Mouse (Mus musculus) small intestine, adult 2 months (tissue): ENCODE data around the gene F2. TPM values are rescaled to one million over a fixed set of nuclear protein-coding genes. Genes with fewer than 3 reads are reported as not detected.

Source experiments
- H3K27ac ChIP-seq: fragments of 200-500 bp; 2 replicates; pipeline ENCODE4 v1.5.1; 2012; ENCODE audit warnings: low read depth, low read length, control low read depth, inconsistent platforms; ENCODE audit not compliant: insufficient read depth
- H3K27me3 ChIP-seq: fragments of 200-500 bp; 2 replicates; pipeline ENCODE4 v1.6.1; 2012; ENCODE audit warnings: mild to moderate bottlenecking, moderate library complexity, low read length, inconsistent platforms; ENCODE audit not compliant: control insufficient read depth, insufficient read depth
- H3K36me3 ChIP-seq: fragments of 200-500 bp; 2 replicates; pipeline ENCODE4 v1.6.1; 2012; ENCODE audit warnings: mild to moderate bottlenecking, low read length, control low read depth, inconsistent platforms; ENCODE audit not compliant: control insufficient read depth, insufficient read depth
- H3K4me1 ChIP-seq: fragments of 200-500 bp; 2 replicates; pipeline ENCODE4 v1.6.1; 2012; ENCODE audit warnings: low read length, inconsistent platforms, mixed read lengths; ENCODE audit not compliant: control insufficient read depth, insufficient read depth, insufficient read length
- H3K4me3 ChIP-seq: fragments of 200-500 bp; 2 replicates; pipeline ENCODE4 v1.5.1; 2012; ENCODE audit warnings: low read depth, mild to moderate bottlenecking, control low read depth, inconsistent platforms, low read length, moderate library complexity
- CTCF ChIP-seq: fragments of 200-500 bp; IDR thresholded peaks from 2 replicates; pipeline ENCODE4 v1.5.1; 2012; ENCODE audit warnings: low read depth, mild to moderate bottlenecking, control low read depth, inconsistent platforms, low read length, moderate library complexity, mixed read lengths; ENCODE audit not compliant: insufficient replicate concordance, insufficient read length; ENCODE audit errors: extremely low read depth
- POLR2A ChIP-seq: fragments of 200-500 bp; IDR thresholded peaks from 2 replicates; pipeline ENCODE4 v1.6.1; 2012; ENCODE audit warnings: low read depth, mild to moderate bottlenecking, control low read depth, inconsistent platforms, low read length, moderate library complexity
- WGBS: fragments of 180-500 bp; shearing (Covaris S2); methylation state at CpG from one replicate; pipeline ENCODE4 v1.1.7; 2018; 5-methylcytosine and 5-hydroxymethylcytosine counted together
- polyA plus RNA-seq: library from polyadenylated mRNA; depleted of rRNA; stranded (reverse); fragments of >200 nt; gene quantifications from 2 replicates; pipeline ENCODE4 v1.2.3, GENCODE M21; 2012

Gene F2
- polyA plus RNA-seq, 1 experiment: 0.20 TPM

- no peaks in the 10 kb centered on the region for H3K27me3 ChIP-seq
- peaks cover 10% of the 10 kb centered on the region; the same call in 1 of the 2 replicates for H3K4me1 ChIP-seq
- peaks cover 68% of the 10 kb centered on the region for H3K36me3 ChIP-seq
- no peak overlapping the region for H3K4me3 ChIP-seq
- peak overlapping the region; percentile 31; the same call in 1 of the 2 replicates for H3K27ac ChIP-seq
- 48% methylated on average over 6 of the region's 6 CpGs for WGBS
- no peak for TF ChIP-seq CTCF
- TF ChIP-seq POLR2A: no peak
Observed at GRCm38 (mm10) chr2:91670038-91670437, 33.8 kb upstream of the F2 start.

GRCm38 (mm10) chr2:91669326-91669725 is 33.1 kb upstream of the F2 start:
- Histone ChIP-seq H3K27me3 (no peaks in the 10 kb centered on the region), H3K4me1 (peaks cover 10% of the 10 kb centered on the region; the same call in 1 of the 2 replicates), H3K27ac (no peak overlapping the region), H3K4me3 (no peak overlapping the region), H3K36me3 (peaks cover 71% of the 10 kb centered on the region)
- TF ChIP-seq CTCF (no peak), POLR2A (no peak)
- 94% methylated on average over 8 of the region's 8 CpGs for WGBS

GRCm38 (mm10) chr2:91667747-91668146 is 31.5 kb upstream of the F2 start:
- H3K27me3 ChIP-seq: no peaks in the 10 kb centered on the region
- no peak for TF ChIP-seq CTCF
- TF ChIP-seq POLR2A: no peak
- WGBS: 61% methylated on average over 2 of the region's 2 CpGs
- peaks cover 10% of the 10 kb centered on the region; the same call in 1 of the 2 replicates for H3K4me1 ChIP-seq
- no peak overlapping the region for H3K4me3 ChIP-seq
- H3K36me3 ChIP-seq: peaks cover 75% of the 10 kb centered on the region
- H3K27ac ChIP-seq: peak overlapping the region; percentile 68; the same call in 1 of the 2 replicates

GRCm38 (mm10) chr2:91666386-91666910 is 30.2 kb upstream of the F2 start:
- no peak for TF ChIP-seq CTCF
- no peak for TF ChIP-seq POLR2A
- H3K27ac ChIP-seq: peak overlapping the region; percentile 50; the same call in 1 of the 2 replicates
- peaks cover 13% of the 10 kb centered on the region for H3K4me1 ChIP-seq
- peaks cover 77% of the 10 kb centered on the region for H3K36me3 ChIP-seq
- 80% methylated on average over 6 of the region's 6 CpGs for WGBS
- H3K4me3 ChIP-seq: no peak overlapping the region
- H3K27me3 ChIP-seq: no peaks in the 10 kb centered on the region

- peaks cover 68% of the 10 kb centered on the region for H3K36me3 ChIP-seq
- H3K4me1 ChIP-seq: peaks cover 13% of the 10 kb centered on the region
- H3K27me3 ChIP-seq: no peaks in the 10 kb centered on the region
- TF ChIP-seq CTCF (no peak), POLR2A (no peak)
- H3K27ac ChIP-seq: no peak overlapping the region
- H3K4me3 ChIP-seq: no peak overlapping the region
Observed at GRCm38 (mm10) chr2:91664780-91665179, 28.6 kb upstream of the F2 start.

- no peak for TF ChIP-seq POLR2A
- no peak for TF ChIP-seq CTCF
- 75% methylated on average over 6 of the region's 6 CpGs for WGBS
- Histone ChIP-seq H3K27me3 (no peaks in the 10 kb centered on the region), H3K4me1 (peaks cover 13% of the 10 kb centered on the region), H3K36me3 (peaks cover 77% of the 10 kb centered on the region), H3K27ac (peak overlapping the region; percentile 54), H3K4me3 (no peak overlapping the region)
Observed at GRCm38 (mm10) chr2:91660981-91661380, 24.8 kb upstream of the F2 start.

- Histone ChIP-seq H3K4me3 (no peak overlapping the region), H3K27ac (no peak overlapping the region), H3K4me1 (peaks cover 25% of the 10 kb centered on the region), H3K27me3 (no peaks in the 10 kb centered on the region), H3K36me3 (peaks cover 73% of the 10 kb centered on the region)
- no peak for TF ChIP-seq POLR2A
- 95% methylated on average over 8 of the region's 8 CpGs for WGBS
Observed at GRCm38 (mm10) chr2:91659657-91660056, 23.4 kb upstream of the F2 start.

- WGBS: 26% methylated on average over 8 of the region's 8 CpGs
- Histone ChIP-seq H3K27me3 (no peaks in the 10 kb centered on the region), H3K36me3 (peaks cover 68% of the 10 kb centered on the region), H3K4me1 (peaks cover 28% of the 10 kb centered on the region), H3K27ac (no peak overlapping the region), H3K4me3 (no peak overlapping the region)
- TF ChIP-seq POLR2A (no peak), CTCF (peak; percentile 40; the same call in 1 of the 2 replicates)
Observed at GRCm38 (mm10) chr2:91656774-91657173, 20.6 kb upstream of the F2 start.
